In genomic region chr11:8496686-8497085, GRCm38 (mm10) we compare ENCODE assay signal across 8 mouse cellular contexts.
DNase-seq lines count a peak whose midpoint lies in the region; ATAC-seq lines count a peak whose summit lies in the region.

No protein-coding gene starts in this region.

- H3K4me3 ChIP-seq in embryonic facial prominence, embryonic 14.5 days (ENCODE audit: low read depth, low read length): no peak overlapping the region
- H3K4me3 ChIP-seq in kidney, embryonic 15.5 days (replicated peaks): no peak overlapping the region
- no peak overlapping the region for H3K4me3 ChIP-seq in neural tube, embryonic 13.5 days

- peak; percentile 78 for ATAC-seq in embryonic facial prominence, embryonic 14.5 days (ENCODE audit: low read depth)
- peak; percentile 55; the same call in 1 of the 2 replicates for ATAC-seq in kidney, embryonic 15.5 days (replicated peaks; ENCODE audit: low FRiP score)
- no peak for ATAC-seq in neural tube, embryonic 13.5 days (ENCODE audit: low read depth)

- H3K4me1 ChIP-seq in embryonic facial prominence, embryonic 14.5 days (ENCODE audit: control insufficient read depth, insufficient read depth, low read length): peaks cover 33% of the 10 kb centered on the region
- H3K4me1 ChIP-seq in kidney, embryonic 15.5 days: peaks cover 34% of the 10 kb centered on the region
- H3K4me1 ChIP-seq in neural tube, embryonic 13.5 days (replicated peaks): peaks cover 20% of the 10 kb centered on the region

- WGBS in embryonic facial prominence, embryonic 14.5 days: 26% methylated on average over 5 of the region's 5 CpGs
- 21% methylated on average over 5 of the region's 5 CpGs for WGBS in kidney, embryonic 15.5 days
- WGBS in neural tube, embryonic 13.5 days: 62% methylated on average over 5 of the region's 5 CpGs

- peak overlapping the region; percentile 64 for H3K27ac ChIP-seq in embryonic facial prominence, embryonic 14.5 days (replicated peaks; ENCODE audit: low read depth, low read length)
- H3K27ac ChIP-seq in kidney, embryonic 15.5 days: peak overlapping the region; percentile 77
- peak overlapping the region; percentile 15 for H3K27ac ChIP-seq in neural tube, embryonic 13.5 days (replicated peaks)

- peaks cover 43% of the 10 kb centered on the region for H3K36me3 ChIP-seq in embryonic facial prominence, embryonic 14.5 days (ENCODE audit: control insufficient read depth, insufficient read depth, low read length)
- H3K36me3 ChIP-seq in kidney, embryonic 15.5 days: peaks cover 49% of the 10 kb centered on the region
- H3K36me3 ChIP-seq in neural tube, embryonic 13.5 days: no peaks in the 10 kb centered on the region

- peak; percentile 74 for DNase-seq in left cerebral cortex, postnatal 4 days
- no peak for DNase-seq in left cerebral cortex, adult 18-20 months (ENCODE audit: low spot score in 2 of 2)
- peak; percentile 89 for DNase-seq in embryonic facial prominence, embryonic 14.5 days (ENCODE audit: low spot score)
- peak; percentile 98 for DNase-seq in heart, adult 11 months
- no peak for DNase-seq in frontal cortex, postnatal 36 days (ENCODE audit: low spot score in 2 of 2)
- DNase-seq in frontal cortex, postnatal 14 days (ENCODE audit: low spot score in 2 of 2): no peak

- H3K4me2 ChIP-seq in embryonic facial prominence, embryonic 14.5 days (ENCODE audit: low read depth, low read length): no peak overlapping the region
- H3K4me2 ChIP-seq in kidney, embryonic 15.5 days: no peak overlapping the region
- no peak overlapping the region for H3K4me2 ChIP-seq in neural tube, embryonic 13.5 days

- H3K9me3 ChIP-seq in embryonic facial prominence, embryonic 14.5 days (ENCODE audit: control insufficient read depth, low read length): no peaks in the 10 kb centered on the region
- H3K9me3 ChIP-seq in kidney, embryonic 15.5 days (replicated peaks): no peaks in the 10 kb centered on the region
- no peaks in the 10 kb centered on the region for H3K9me3 ChIP-seq in neural tube, embryonic 13.5 days

- intact Hi-C loops in left cerebral cortex, postnatal 4 days (cut with DNase I): no loop called here

- no peaks in the 10 kb centered on the region for H3K27me3 ChIP-seq in embryonic facial prominence, embryonic 14.5 days (replicated peaks; ENCODE audit: control insufficient read depth, insufficient read depth, low read length)
- H3K27me3 ChIP-seq in kidney, embryonic 15.5 days: no peaks in the 10 kb centered on the region
- H3K27me3 ChIP-seq in neural tube, embryonic 13.5 days: no peaks in the 10 kb centered on the region

- H3K9ac ChIP-seq in embryonic facial prominence, embryonic 14.5 days (ENCODE audit: low read depth, low read length): no peak overlapping the region
- no peak overlapping the region for H3K9ac ChIP-seq in kidney, embryonic 15.5 days
- H3K9ac ChIP-seq in neural tube, embryonic 13.5 days: no peak overlapping the region

Comparison
In these comparisons a context has a peak if more than half of its experiments do, and no peak if none do; other contexts are left out.
1. DNase-seq: peak in left cerebral cortex, postnatal 4 days (single experiment), embryonic facial prominence, embryonic 14.5 days (single experiment) and heart, adult 11 months (single experiment); none in left cerebral cortex, adult 18-20 months (0 of 2), frontal cortex, postnatal 36 days (0 of 2) and frontal cortex, postnatal 14 days (0 of 2).
2. H3K27ac ChIP-seq: peak in every context shown above with its lines; median percentile 77 in kidney, embryonic 15.5 days; 64 in embryonic facial prominence, embryonic 14.5 days; 15 in neural tube, embryonic 13.5 days.